Mouse (Mus musculus) liver, postnatal 0 days (tissue): ENCODE measurements at regions not wholly inside any gene's neighbourhood (a gene's known extent, or its start where the extent isn't known, plus 50 kb on each side); places are given as distances from the start of the nearest gene placed in this dataset.

Experiments used
- ATAC-seq: fragments of 200-750 bp; cut with Nextera tagmentation; 2 replicates; pipeline ENCODE4 v1.8.0; 2017; ENCODE audit warnings: mild to moderate bottlenecking, moderate library complexity
- DNase-seq: peaks from one replicate; pipeline ENCODE4 v3.0.0-alpha.2; 2016
- H3K27ac ChIP-seq: fragments of 300-500 bp; sonication (generic); 2 replicates; pipeline ENCODE4 v1.5.1; 2014; ENCODE audit warnings: antibody characterized with exemption, moderate library complexity, mild to moderate bottlenecking, low read depth
- H3K27me3 ChIP-seq: fragments of 300-500 bp; sonication (generic); 2 replicates; pipeline ENCODE4 v1.6.1; 2014; ENCODE audit warnings: low read length, control low read depth, mixed read lengths; ENCODE audit not compliant: insufficient read depth
- H3K36me3 ChIP-seq: fragments of 300-500 bp; sonication (generic); replicated peaks from 2 replicates; pipeline ENCODE4 v1.6.1; 2014; ENCODE audit warnings: mild to moderate bottlenecking, control low read depth, low read length, moderate library complexity, mixed read lengths; ENCODE audit not compliant: insufficient read depth
- H3K4me1 ChIP-seq: fragments of 300-500 bp; sonication (generic); 2 replicates; pipeline ENCODE4 v1.6.1; 2014; ENCODE audit warnings: antibody characterized with exemption, mild to moderate bottlenecking, control low read depth; ENCODE audit not compliant: insufficient read depth
- H3K4me2 ChIP-seq: fragments of 300-500 bp; sonication (generic); 2 replicates; pipeline ENCODE4 v1.6.1; 2014; ENCODE audit warnings: low read depth, mild to moderate bottlenecking, low read length, moderate library complexity, mixed read lengths
- H3K4me3 ChIP-seq: fragments of 300-500 bp; sonication (generic); 2 replicates; pipeline ENCODE4 v1.5.1; 2014; ENCODE audit warnings: low read depth, low read length
- H3K9ac ChIP-seq: fragments of 300-500 bp; sonication (generic); replicated peaks from 2 replicates; pipeline ENCODE4 v1.6.1; 2014; ENCODE audit warnings: mild to moderate bottlenecking, moderate library complexity
- H3K9me3 ChIP-seq: fragments of 300-500 bp; sonication (generic); 2 replicates; pipeline ENCODE4 v1.6.1; 2016; ENCODE audit warnings: mild to moderate bottlenecking, control low read depth, low read length, mixed read lengths
- CTCF ChIP-seq: sonication (generic); IDR thresholded peaks from 2 replicates; pipeline ENCODE4 v1.5.1; 2016; ENCODE audit warnings: antibody characterized with exemption, low read depth
- EP300 ChIP-seq: IDR thresholded peaks from 2 replicates; pipeline ENCODE4 v1.6.1; 2016; ENCODE audit warnings: antibody characterized with exemption, low read depth, mild to moderate bottlenecking
- WGBS: fragments of 180-500 bp; shearing (Covaris S2); extraction: QIAGEN DNeasy Blood & Tissue Kit; methylation state at CpG from one replicate; pipeline ENCODE4 v1.1.7; 2014; ENCODE audit not compliant: insufficient replicate concordance; 5-methylcytosine and 5-hydroxymethylcytosine counted together

GRCm38 (mm10) chr13:58687609-58688008, 76.9 kb upstream of the Slc28a3 start:
- Histone ChIP-seq H3K27me3 (no peaks in the 10 kb centered on the region), H3K4me3 (no peak overlapping the region), H3K36me3 (no peaks in the 10 kb centered on the region), H3K4me1 (no peaks in the 10 kb centered on the region), H3K9ac (no peak overlapping the region), H3K27ac (no peak overlapping the region), H3K4me2 (no peak overlapping the region), H3K9me3 (no peaks in the 10 kb centered on the region)
- ATAC-seq, result no peak
- no peak for DNase-seq
- no peak for TF ChIP-seq CTCF
- TF ChIP-seq EP300, result no peak
- 33% methylated on average over 2 of the region's 2 CpGs for WGBS

DNA sequence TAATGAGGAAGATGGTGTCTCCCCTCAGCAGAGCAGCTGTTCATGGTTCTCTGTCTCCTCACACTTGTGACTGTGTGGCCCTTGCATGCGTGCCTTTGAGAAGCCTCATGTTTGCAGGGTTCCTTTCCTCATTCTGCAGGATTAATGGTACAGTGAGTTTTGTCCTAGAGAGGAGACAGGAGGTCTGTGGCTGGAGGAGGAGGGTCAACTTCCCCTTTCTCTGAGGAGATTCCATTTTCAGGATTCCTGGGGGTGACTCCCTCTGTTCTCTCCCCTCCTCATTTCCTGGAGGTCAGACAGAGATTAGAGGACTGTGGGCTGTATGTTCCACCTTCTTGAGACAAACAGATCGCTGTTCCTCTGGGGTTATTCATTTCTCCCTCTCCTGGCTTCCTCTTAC, 77.6 kb upstream of the Slc28a3 start:
- DNase-seq (no peak), ATAC-seq (no peak)
- Histone ChIP-seq H3K27me3 (no peaks in the 10 kb centered on the region), H3K9ac (no peak overlapping the region), H3K9me3 (no peaks in the 10 kb centered on the region), H3K4me3 (no peak overlapping the region), H3K4me1 (no peaks in the 10 kb centered on the region), H3K27ac (no peak overlapping the region), H3K36me3 (no peaks in the 10 kb centered on the region), H3K4me2 (no peak overlapping the region)
- 11% methylated on average over 2 of the region's 2 CpGs for WGBS
- TF ChIP-seq EP300 (no peak), CTCF (no peak)

DNA sequence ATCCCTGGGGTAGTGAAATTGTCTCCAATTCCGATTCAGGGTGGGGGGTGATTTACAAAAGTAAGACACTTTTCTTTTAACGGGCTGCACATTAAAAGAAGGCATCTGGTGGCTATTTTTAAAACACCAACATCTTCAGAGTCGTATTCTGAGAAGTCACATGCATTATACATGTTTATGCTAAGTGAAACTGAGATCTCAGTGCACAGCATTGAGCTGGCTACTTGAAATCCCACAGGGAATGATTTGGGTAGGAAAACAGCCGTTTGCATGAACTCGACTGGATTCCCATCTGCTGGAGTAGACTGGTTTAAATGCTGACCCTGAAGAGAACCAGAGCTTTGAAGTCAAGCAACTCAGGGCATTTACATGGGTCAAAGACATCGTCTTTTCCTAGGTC, 84.0 kb upstream of the Slc28a3 start:
- Histone ChIP-seq H3K4me3 (no peak overlapping the region), H3K4me2 (no peak overlapping the region), H3K9me3 (no peaks in the 10 kb centered on the region; the same call in 1 of the 2 replicates), H3K27ac (no peak overlapping the region), H3K27me3 (no peaks in the 10 kb centered on the region), H3K9ac (no peak overlapping the region), H3K36me3 (no peaks in the 10 kb centered on the region), H3K4me1 (no peaks in the 10 kb centered on the region)
- ATAC-seq, result no peak
- 60% methylated on average over 6 of the region's 6 CpGs for WGBS
- DNase-seq, result no peak
- no peak for TF ChIP-seq EP300
- no peak for TF ChIP-seq CTCF

- DNase-seq, result no peak
- Histone ChIP-seq H3K27me3 (no peaks in the 10 kb centered on the region), H3K9ac (no peak overlapping the region), H3K4me1 (no peaks in the 10 kb centered on the region), H3K4me2 (no peak overlapping the region), H3K9me3 (no peaks in the 10 kb centered on the region; the same call in 1 of the 2 replicates), H3K36me3 (no peaks in the 10 kb centered on the region), H3K27ac (no peak overlapping the region), H3K4me3 (no peak overlapping the region)
- ATAC-seq, result no peak
- no peak for TF ChIP-seq EP300
- TF ChIP-seq CTCF, result no peak
- 73% methylated on average over 4 of the region's 4 CpGs for WGBS
Measured at GRCm38 (mm10) chr13:58695964-58696363, 85.3 kb upstream of the Slc28a3 start.

DNA sequence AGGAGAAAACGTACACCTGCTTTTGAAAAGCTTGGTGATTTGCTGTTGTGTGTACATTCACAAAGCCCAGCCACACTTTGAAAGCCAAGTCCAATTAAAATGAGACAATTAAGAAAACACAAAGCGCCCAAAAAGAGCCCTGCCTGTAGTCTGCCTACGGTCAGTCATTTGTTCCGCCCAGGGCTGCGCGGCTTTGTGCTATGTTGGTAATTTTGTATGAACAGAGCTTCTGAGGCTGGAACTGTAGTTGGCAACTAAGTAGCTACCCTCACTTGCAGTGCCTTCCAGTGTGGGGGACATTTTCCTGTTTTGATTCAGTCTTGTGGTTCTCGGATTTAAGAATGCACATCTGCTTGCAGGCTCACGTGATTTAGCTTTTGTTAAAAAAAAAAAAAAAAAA, 89.3 kb upstream of the Slc28a3 start:
- H3K9ac ChIP-seq, result no peak overlapping the region
- ATAC-seq (no peak), DNase-seq (no peak)
- no peak overlapping the region for H3K4me2 ChIP-seq
- H3K4me3 ChIP-seq, result no peak overlapping the region
- H3K36me3 ChIP-seq, result no peaks in the 10 kb centered on the region
- H3K4me1 ChIP-seq, result no peaks in the 10 kb centered on the region
- H3K9me3 ChIP-seq, result no peaks in the 10 kb centered on the region; the same call in 1 of the 2 replicates
- H3K27ac ChIP-seq, result no peak overlapping the region
- no peak for TF ChIP-seq EP300
- TF ChIP-seq CTCF, result no peak
- 84% methylated on average over 8 of the region's 8 CpGs for whole genome bisulfite sequencing
- H3K27me3 ChIP-seq, result no peaks in the 10 kb centered on the region

DNA sequence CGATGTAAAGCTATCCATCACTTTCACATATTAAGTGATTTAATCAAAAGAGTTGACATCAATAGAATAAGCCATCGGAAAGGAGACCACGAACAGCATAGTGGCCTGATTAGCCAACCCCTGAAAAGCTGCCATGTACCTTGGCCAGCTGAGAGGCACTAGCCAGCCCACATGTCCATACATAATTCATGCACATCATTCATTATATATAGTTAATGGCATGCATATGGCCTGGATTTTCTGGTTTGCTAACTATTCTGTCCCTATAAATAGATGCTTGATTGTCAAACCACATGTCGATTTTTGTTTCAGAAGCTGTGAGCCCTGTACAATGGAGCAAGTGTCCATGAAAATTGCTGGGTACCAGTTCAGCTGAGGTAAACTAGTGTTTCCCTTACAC, 93.5 kb upstream of the Slc28a3 start:
- TF ChIP-seq CTCF (no peak), EP300 (no peak)
- H3K4me3 ChIP-seq, result no peak overlapping the region
- H3K4me1 ChIP-seq, result no peaks in the 10 kb centered on the region
- no peak overlapping the region for H3K9ac ChIP-seq
- no peak overlapping the region for H3K4me2 ChIP-seq
- DNase-seq (no peak), ATAC-seq (no peak)
- no peak overlapping the region for H3K27ac ChIP-seq
- no peaks in the 10 kb centered on the region for H3K36me3 ChIP-seq
- 74% methylated on average over 4 of the region's 4 CpGs for WGBS
- no peaks in the 10 kb centered on the region for H3K9me3 ChIP-seq
- no peaks in the 10 kb centered on the region for H3K27me3 ChIP-seq

DNA sequence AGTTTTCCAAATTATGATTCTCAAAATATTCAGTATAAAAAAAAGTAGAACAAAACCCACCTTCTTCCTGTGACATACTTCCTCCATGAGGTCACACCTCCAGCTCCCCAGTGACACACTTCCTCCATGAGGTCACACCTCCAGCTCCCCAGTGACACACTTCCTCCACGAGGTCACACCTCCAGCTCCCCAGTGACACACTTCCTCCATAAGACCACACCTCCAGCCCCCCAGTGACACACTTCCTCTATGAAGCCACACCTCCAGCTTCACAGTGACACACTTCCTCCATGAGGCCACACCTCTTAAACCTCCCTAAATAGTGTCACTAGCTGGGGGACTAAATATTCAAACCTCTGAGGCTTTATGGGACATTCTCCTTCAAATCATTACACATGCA, 89.8 kb upstream of the Ntrk2 start:
- H3K9me3 ChIP-seq, result no peaks in the 10 kb centered on the region
- DNase-seq, result no peak
- no peaks in the 10 kb centered on the region for H3K27me3 ChIP-seq
- H3K36me3 ChIP-seq, result no peaks in the 10 kb centered on the region
- no peaks in the 10 kb centered on the region for H3K4me1 ChIP-seq
- ATAC-seq, result no peak
- H3K4me2 ChIP-seq, result no peak overlapping the region
- H3K9ac ChIP-seq, result no peak overlapping the region
- no peak overlapping the region for H3K27ac ChIP-seq
- whole genome bisulfite sequencing, result 65% methylated on average over 1 of the region's 1 CpGs
- TF ChIP-seq CTCF (no peak), EP300 (no peak)
- H3K4me3 ChIP-seq, result no peak overlapping the region
